Mouse (Mus musculus) kidney, postnatal 0 days (tissue): ENCODE measurements around the gene Afmid. TPM values are rescaled to one million over a fixed set of nuclear protein-coding genes. Genes with fewer than 3 reads are reported as not detected.

Experiments
- ATAC-seq: fragments of 200-750 bp; cut with Nextera tagmentation; replicated peaks from 2 replicates; pipeline ENCODE4 v1.8.0; 2017; ENCODE audit warnings: low read depth, moderate number of reproducible peaks, moderate TSS enrichment, moderate library complexity; ENCODE audit not compliant: low FRiP score
- DNase-seq: peaks from one replicate; pipeline ENCODE4 v3.0.0-alpha.2; 2016; ENCODE audit warnings: low spot score
- H3K27ac ChIP-seq: fragments of 300-500 bp; sonication (generic); 2 replicates; pipeline ENCODE4 v1.5.1; 2014; ENCODE audit warnings: mild to moderate bottlenecking
- H3K27me3 ChIP-seq: fragments of 300-500 bp; sonication (generic); 2 replicates; pipeline ENCODE4 v1.6.1; 2014; ENCODE audit warnings: low read length, mixed read lengths; ENCODE audit not compliant: insufficient read depth
- H3K36me3 ChIP-seq: fragments of 300-500 bp; sonication (generic); 2 replicates; pipeline ENCODE4 v1.6.1; 2014; ENCODE audit warnings: low read length, mixed read lengths; ENCODE audit not compliant: insufficient read depth
- H3K4me1 ChIP-seq: fragments of 300-500 bp; sonication (generic); replicated peaks from 2 replicates; pipeline ENCODE4 v1.6.1; 2014; ENCODE audit warnings: antibody characterized with exemption, low read length, mixed read lengths; ENCODE audit not compliant: insufficient read depth
- H3K4me2 ChIP-seq: fragments of 300-500 bp; sonication (generic); 2 replicates; pipeline ENCODE4 v1.6.1; 2014; ENCODE audit warnings: mild to moderate bottlenecking, low read length, moderate library complexity, mixed read lengths
- H3K4me3 ChIP-seq: fragments of 300-500 bp; sonication (generic); replicated peaks from 2 replicates; pipeline ENCODE4 v1.5.1; 2014; ENCODE audit warnings: low read depth, low read length
- H3K9ac ChIP-seq: fragments of 300-500 bp; sonication (generic); 2 replicates; pipeline ENCODE4 v1.6.1; 2014; ENCODE audit warnings: low read depth, low read length
- H3K9me3 ChIP-seq: fragments of 300-500 bp; sonication (generic); replicated peaks from 2 replicates; pipeline ENCODE4 v1.6.1; 2016; ENCODE audit warnings: low read length, inconsistent platforms, mixed read lengths
- CTCF ChIP-seq: IDR thresholded peaks from 2 replicates; pipeline ENCODE4 v1.5.1; 2016; ENCODE audit warnings: antibody characterized with exemption, low read depth, mild to moderate bottlenecking, moderate library complexity
- WGBS: fragments of 180-500 bp; shearing (Covaris S2); extraction: QIAGEN DNeasy Blood & Tissue Kit; methylation state at CpG from one replicate; pipeline ENCODE4 v1.1.7; 2014; 5-methylcytosine and 5-hydroxymethylcytosine counted together
- polyA plus RNA-seq: library from polyadenylated mRNA; unstranded; fragments of >200 nt; fragmentation: Nextera tagmentation; extraction: Ambion mirVana; gene quantifications from 2 replicates; pipeline ENCODE4 v1.2.1, GENCODE M21; 2015

The Afmid gene
- polyA plus RNA-seq = 4.5 and 5.4 TPM in 2 replicates

- peaks cover 14% of the 10 kb centered on the region; the same call in 1 of the 2 replicates for H3K36me3 ChIP-seq
- H3K4me3 ChIP-seq = peak within 1 kb of the TSS; percentile 48
- no peak; the same call in 1 of the 2 replicates for TF ChIP-seq CTCF
- no peaks in the 10 kb centered on the region for H3K9me3 ChIP-seq
- H3K27ac ChIP-seq = peak within 1 kb of the TSS; percentile 82
- WGBS = under 1% methylated on average over 33 of the region's 34 CpGs
- H3K4me2 ChIP-seq = peak within 1 kb of the TSS; percentile 85
- DNase-seq (peak; percentile 97), ATAC-seq (peak; percentile 40; the same call in 1 of the 2 replicates)
- peak within 1 kb of the TSS; percentile 66 for H3K9ac ChIP-seq
- no peaks in the 10 kb centered on the region for H3K27me3 ChIP-seq
- peaks cover 31% of the 10 kb centered on the region; the same call in 1 of the 2 replicates for H3K4me1 ChIP-seq
These were observed at the start of gene Afmid, which contains the start of gene Tk1 for GRCm38 (mm10) chr11:117825333-117826101. TSS of gene Afmid (plus strand) at chr11:117825924. TSS of gene Tk1 (minus strand) at chr11:117826092.

GRCm38 (mm10) chr11:117776085-117776792 is 49.5 kb upstream of the Afmid start:
- Histone ChIP-seq H3K27me3 (no peaks in the 10 kb centered on the region), H3K36me3 (peaks cover 30% of the 10 kb centered on the region), H3K9me3 (no peaks in the 10 kb centered on the region), H3K27ac (no peak overlapping the region), H3K4me1 (peaks cover 19% of the 10 kb centered on the region), H3K4me2 (no peak overlapping the region), H3K4me3 (no peak overlapping the region), H3K9ac (no peak overlapping the region)
- DNase-seq (no peak), ATAC-seq (no peak)
- TF ChIP-seq CTCF = no peak
- WGBS = 80% methylated on average over 14 of the region's 14 CpGs

GRCm38 (mm10) chr11:117777111-117777510 is 48.6 kb upstream of the Afmid start:
- H3K4me1 ChIP-seq = peaks cover 28% of the 10 kb centered on the region
- peaks cover 30% of the 10 kb centered on the region for H3K36me3 ChIP-seq
- H3K27me3 ChIP-seq = no peaks in the 10 kb centered on the region
- no peak overlapping the region for H3K4me2 ChIP-seq
- H3K9me3 ChIP-seq = no peaks in the 10 kb centered on the region
- DNase-seq (no peak), ATAC-seq (no peak)
- no peak for TF ChIP-seq CTCF
- no peak overlapping the region for H3K4me3 ChIP-seq
- no peak overlapping the region for H3K9ac ChIP-seq
- H3K27ac ChIP-seq = peak overlapping the region; percentile 99; the same call in 1 of the 2 replicates
- WGBS = 86% methylated on average over 5 of the region's 5 CpGs

GRCm38 (mm10) chr11:117778031-117778430 is 47.7 kb upstream of the Afmid start:
- no peak for DNase-seq
- 86% methylated on average over 11 of the region's 11 CpGs for WGBS

GRCm38 (mm10) chr11:117778851-117779433 is 46.8 kb upstream of the Afmid start:
- WGBS = 24% methylated on average over 12 of the region's 12 CpGs
- DNase-seq (peak; percentile 79), ATAC-seq (no peak; the same call in 1 of the 2 replicates)
- H3K9ac ChIP-seq = peak overlapping the region; percentile 68
- peak overlapping the region; percentile 46 for H3K4me3 ChIP-seq
- H3K4me2 ChIP-seq = peak overlapping the region; percentile 97
- no peaks in the 10 kb centered on the region for H3K27me3 ChIP-seq
- H3K4me1 ChIP-seq = peaks cover 36% of the 10 kb centered on the region
- peak overlapping the region; percentile 99 for H3K27ac ChIP-seq
- no peaks in the 10 kb centered on the region for H3K9me3 ChIP-seq
- no peak for TF ChIP-seq CTCF
- peaks cover 25% of the 10 kb centered on the region for H3K36me3 ChIP-seq

More at GRCm38 (mm10) chr11:117778031-117778430, 47.7 kb upstream of the Afmid start:
- H3K4me2 ChIP-seq = no peak overlapping the region; the same call in 1 of the 2 replicates
- H3K36me3 ChIP-seq = peaks cover 26% of the 10 kb centered on the region
- no peak overlapping the region for H3K9ac ChIP-seq
- no peaks in the 10 kb centered on the region for H3K9me3 ChIP-seq
- H3K27ac ChIP-seq = peak overlapping the region; percentile 99
- no peak for TF ChIP-seq CTCF
- ATAC-seq = no peak
- H3K4me3 ChIP-seq = no peak overlapping the region
- peaks cover 31% of the 10 kb centered on the region for H3K4me1 ChIP-seq
- H3K27me3 ChIP-seq = no peaks in the 10 kb centered on the region
